ENCODE assay signal across 12 mouse cellular contexts in genomic region chr1:158453587-158453986, GRCm38 (mm10).
"Had no signal": no experiment of that assay in that cellular context is flagged by ENCODE, and none has a peak within 500 bp of the region (broad histone marks: within the 10 kb centered on the region; RNA-seq: fewer than 3 reads in every experiment).

No protein-coding gene starts in this region.

- DNase-seq: lung, adult 18-20 months; lung, embryonic 14.5 days; lung, postnatal 10 days; lung, postnatal 4 days; midbrain, embryonic 14.5 days; retina, postnatal 1 day; right cerebral cortex, postnatal 25 days; right cerebral cortex, postnatal 4 days; spleen, adult 18-20 months; thymus, adult 18-20 months; thymus, postnatal 14 days; thymus, postnatal 36 days had no signal
